Mouse (Mus musculus): ENCODE measurements at regions not wholly inside any gene's neighbourhood (a gene's known extent, or its start where the extent isn't known, plus 50 kb on each side); places are given as distances from the start of the nearest gene placed in this dataset.

DNA sequence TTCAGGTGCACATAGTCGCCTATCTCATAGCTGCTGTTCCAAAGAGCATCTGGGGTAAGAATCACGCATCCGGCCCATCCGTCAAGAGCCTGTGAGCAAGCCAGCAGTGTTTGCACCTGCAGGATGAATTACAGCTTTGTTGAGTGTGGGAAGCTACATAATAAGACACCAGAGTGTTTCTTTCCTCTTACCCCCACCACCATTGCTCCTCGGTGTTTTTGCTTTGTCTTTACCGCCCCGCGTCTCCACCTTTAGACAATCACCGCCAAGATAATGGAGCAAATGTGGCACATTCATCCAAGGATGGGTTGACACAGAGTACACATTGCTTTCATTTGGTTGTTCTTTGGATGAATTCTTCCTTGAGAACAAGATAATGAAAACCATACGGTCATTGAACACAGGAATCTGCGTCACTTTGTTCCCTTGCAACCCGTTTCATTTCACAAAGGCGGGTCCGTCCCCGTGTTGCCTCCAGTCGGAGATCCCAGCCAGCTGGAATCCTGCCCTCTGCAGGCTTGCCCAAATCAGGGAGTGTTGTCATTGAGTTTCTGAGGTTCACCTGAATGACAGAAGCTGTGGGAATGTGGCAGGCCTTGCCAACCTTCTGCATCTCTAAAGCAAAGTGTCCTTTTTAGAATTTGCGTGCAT lies 659.4 kb upstream of the Zeb2 start:
- DNase-seq (ENCODE audit: low spot score) (no peak), ATAC-seq (ENCODE audit: insufficient read depth, low read depth) (no peak)
- WGBS, result 81% methylated on average over 17 of the region's 17 CpGs
- H3K4me3 ChIP-seq (ENCODE audit: low read depth, low read length), result no peak overlapping the region
- no peaks in the 10 kb centered on the region for H3K9me3 ChIP-seq (replicated peaks; ENCODE audit: control insufficient read depth, low read length)
- H3K9ac ChIP-seq (replicated peaks; ENCODE audit: low read depth, low read length), result no peak overlapping the region
- H3K27ac ChIP-seq (ENCODE audit: low read depth), result no peak overlapping the region
- H3K4me1 ChIP-seq (ENCODE audit: control insufficient read depth, insufficient read depth), result no peaks in the 10 kb centered on the region
- TF ChIP-seq CTCF (IDR thresholded peaks at IDR 0.05; ENCODE audit: low read depth), result no peak
- no peak for TF ChIP-seq EP300 (IDR thresholded peaks at IDR 0.05; ENCODE audit: low read depth)
- no peaks in the 10 kb centered on the region for H3K27me3 ChIP-seq (ENCODE audit: control insufficient read depth, insufficient read depth, low read length)
- H3K36me3 ChIP-seq (replicated peaks; ENCODE audit: control insufficient read depth, insufficient read depth, low read length), result no peaks in the 10 kb centered on the region
- no peak overlapping the region for H3K4me2 ChIP-seq (ENCODE audit: low read depth, low read length)

DNA sequence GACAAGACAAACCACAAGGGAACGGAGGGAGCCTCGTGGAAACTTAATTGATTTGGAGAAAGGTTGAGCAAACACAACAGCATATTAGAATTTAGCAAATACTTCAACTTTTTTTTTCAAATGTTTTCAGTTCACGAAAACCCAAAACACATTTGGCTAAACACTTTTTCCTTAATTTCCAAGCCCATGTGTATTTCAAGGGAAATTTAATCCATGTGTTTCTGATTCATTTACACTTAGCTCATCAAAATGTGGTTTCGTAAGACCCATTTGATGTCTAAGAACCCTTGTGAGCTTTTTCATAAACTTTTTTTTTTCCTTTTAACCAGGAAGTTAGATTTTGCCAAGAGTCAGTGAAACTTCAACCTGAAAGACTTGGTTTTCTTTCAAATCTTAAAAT lies 658.5 kb upstream of the Zeb2 start:
- 82% methylated on average over 4 of the region's 4 CpGs for WGBS
- no peak overlapping the region for H3K4me2 ChIP-seq (ENCODE audit: low read depth, low read length)
- no peak for DNase-seq (ENCODE audit: low spot score)

DNA sequence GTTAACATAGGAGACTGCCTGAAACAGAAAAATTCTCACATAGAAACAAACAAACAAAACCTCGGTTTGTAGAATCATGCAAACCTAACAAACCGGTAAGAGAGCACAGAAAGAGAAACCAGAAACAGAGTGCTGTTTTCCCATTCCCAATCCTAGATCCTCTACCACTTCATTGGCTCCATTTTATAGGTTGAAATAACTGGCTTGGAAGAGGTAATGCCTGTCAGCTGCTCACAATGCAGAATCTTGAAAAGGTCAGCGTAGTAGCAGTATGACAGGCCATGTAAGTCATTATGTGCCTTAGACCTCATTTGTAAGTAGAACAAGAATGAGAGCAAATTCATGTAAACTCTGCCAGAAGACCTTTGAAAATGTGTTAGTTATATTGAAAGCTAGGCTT lies 657.2 kb upstream of the Zeb2 start:
- 76% methylated on average over 3 of the region's 3 CpGs for WGBS
- Histone ChIP-seq H3K9me3 (replicated peaks; ENCODE audit: control insufficient read depth, low read length) (no peaks in the 10 kb centered on the region), H3K9ac (replicated peaks; ENCODE audit: low read depth, low read length) (no peak overlapping the region), H3K4me2 (ENCODE audit: low read depth, low read length) (no peak overlapping the region), H3K27ac (ENCODE audit: low read depth) (no peak overlapping the region), H3K4me1 (ENCODE audit: control insufficient read depth, insufficient read depth) (no peaks in the 10 kb centered on the region), H3K36me3 (replicated peaks; ENCODE audit: control insufficient read depth, insufficient read depth, low read length) (no peaks in the 10 kb centered on the region), H3K4me3 (ENCODE audit: low read depth, low read length) (no peak overlapping the region), H3K27me3 (ENCODE audit: control insufficient read depth, insufficient read depth, low read length) (no peaks in the 10 kb centered on the region)
- no peak for DNase-seq (ENCODE audit: low spot score)
- no peak for ATAC-seq (ENCODE audit: insufficient read depth, low read depth)
- TF ChIP-seq CTCF (IDR thresholded peaks at IDR 0.05; ENCODE audit: low read depth) (no peak), EP300 (IDR thresholded peaks at IDR 0.05; ENCODE audit: low read depth) (no peak)

More for the DNA sequence above, 658.5 kb upstream of the Zeb2 start:
- H3K4me1 ChIP-seq (ENCODE audit: control insufficient read depth, insufficient read depth), result no peaks in the 10 kb centered on the region
- no peak for TF ChIP-seq EP300 (IDR thresholded peaks at IDR 0.05; ENCODE audit: low read depth)
- TF ChIP-seq CTCF (IDR thresholded peaks at IDR 0.05; ENCODE audit: low read depth), result no peak
- no peaks in the 10 kb centered on the region for H3K36me3 ChIP-seq (replicated peaks; ENCODE audit: control insufficient read depth, insufficient read depth, low read length)
- H3K27ac ChIP-seq (ENCODE audit: low read depth), result no peak overlapping the region
- no peak overlapping the region for H3K9ac ChIP-seq (replicated peaks; ENCODE audit: low read depth, low read length)
- no peaks in the 10 kb centered on the region for H3K27me3 ChIP-seq (ENCODE audit: control insufficient read depth, insufficient read depth, low read length)
- no peak for ATAC-seq (ENCODE audit: insufficient read depth, low read depth)
- no peaks in the 10 kb centered on the region for H3K9me3 ChIP-seq (replicated peaks; ENCODE audit: control insufficient read depth, low read length)
- no peak overlapping the region for H3K4me3 ChIP-seq (ENCODE audit: low read depth, low read length)

DNA sequence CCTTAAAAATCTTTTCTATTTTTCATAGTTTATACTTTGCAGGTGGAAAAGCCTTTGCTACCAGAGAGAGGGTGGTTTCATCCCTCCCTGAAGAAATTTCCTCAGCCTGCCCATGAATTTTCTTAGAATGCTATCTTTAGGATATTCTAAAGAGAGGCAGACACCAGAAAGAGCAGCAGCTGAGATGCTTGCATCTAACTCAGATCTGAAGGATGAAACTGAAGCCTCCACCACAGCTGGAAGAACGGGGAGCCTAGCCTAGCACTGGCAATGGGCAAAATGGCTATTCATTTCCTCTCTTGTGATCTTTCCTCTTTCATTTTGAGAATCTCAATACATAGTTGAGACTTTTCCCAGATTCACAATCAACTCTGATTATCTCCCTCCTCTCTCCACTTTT lies 640.0 kb upstream of the Zeb2 start:
- no peak overlapping the region for H3K4me2 ChIP-seq (ENCODE audit: low read depth, low read length)
- H3K9ac ChIP-seq (replicated peaks; ENCODE audit: low read depth, low read length), result no peak overlapping the region
- H3K36me3 ChIP-seq (replicated peaks; ENCODE audit: control insufficient read depth, insufficient read depth, low read length), result no peaks in the 10 kb centered on the region
- H3K9me3 ChIP-seq (replicated peaks; ENCODE audit: control insufficient read depth, low read length), result no peaks in the 10 kb centered on the region
- TF ChIP-seq CTCF (IDR thresholded peaks at IDR 0.05; ENCODE audit: low read depth), result no peak
- no peak for TF ChIP-seq EP300 (IDR thresholded peaks at IDR 0.05; ENCODE audit: low read depth)
- H3K27ac ChIP-seq (ENCODE audit: low read depth), result no peak overlapping the region
- ATAC-seq (ENCODE audit: insufficient read depth, low read depth) (no peak), DNase-seq (ENCODE audit: low spot score) (no peak)
- H3K4me3 ChIP-seq (ENCODE audit: low read depth, low read length), result no peak overlapping the region
- 39% methylated on average over 1 of the region's 1 CpGs for WGBS
- no peaks in the 10 kb centered on the region for H3K4me1 ChIP-seq (ENCODE audit: control insufficient read depth, insufficient read depth)
- no peaks in the 10 kb centered on the region for H3K27me3 ChIP-seq (ENCODE audit: control insufficient read depth, insufficient read depth, low read length)

DNA sequence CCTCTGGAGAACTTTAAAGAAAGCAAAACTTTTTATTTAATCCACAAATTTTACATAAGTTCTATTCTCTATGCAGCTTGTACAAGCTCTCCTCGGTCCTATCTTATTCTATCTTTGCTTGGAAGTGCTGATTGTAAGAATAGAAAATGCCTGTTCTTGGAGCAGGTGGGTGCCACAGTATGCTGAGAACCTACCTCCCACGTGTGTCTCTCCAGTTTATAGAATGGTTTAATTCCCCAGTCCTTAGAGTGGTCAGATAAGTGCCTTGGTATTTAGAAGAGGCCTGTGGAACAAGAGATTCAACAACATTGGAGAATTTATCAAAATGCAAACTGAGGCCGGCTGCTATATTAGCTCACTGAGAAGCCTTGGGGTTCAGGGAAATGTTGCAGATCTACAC lies 639.2 kb upstream of the Zeb2 start:
- no peaks in the 10 kb centered on the region for H3K9me3 ChIP-seq (replicated peaks; ENCODE audit: control insufficient read depth, low read length)
- H3K4me3 ChIP-seq (ENCODE audit: low read depth, low read length), result no peak overlapping the region
- TF ChIP-seq CTCF (IDR thresholded peaks at IDR 0.05; ENCODE audit: low read depth) (no peak), EP300 (IDR thresholded peaks at IDR 0.05; ENCODE audit: low read depth) (no peak)
- H3K9ac ChIP-seq (replicated peaks; ENCODE audit: low read depth, low read length), result no peak overlapping the region
- H3K27ac ChIP-seq (ENCODE audit: low read depth), result no peak overlapping the region
- H3K36me3 ChIP-seq (replicated peaks; ENCODE audit: control insufficient read depth, insufficient read depth, low read length), result no peaks in the 10 kb centered on the region
- DNase-seq (ENCODE audit: low spot score), result no peak
- no peak overlapping the region for H3K4me2 ChIP-seq (ENCODE audit: low read depth, low read length)
- H3K4me1 ChIP-seq (ENCODE audit: control insufficient read depth, insufficient read depth), result no peaks in the 10 kb centered on the region
- no peak for ATAC-seq (ENCODE audit: insufficient read depth, low read depth)
- WGBS, result 60% methylated on average over 3 of the region's 3 CpGs
- no peaks in the 10 kb centered on the region for H3K27me3 ChIP-seq (ENCODE audit: control insufficient read depth, insufficient read depth, low read length)

DNA sequence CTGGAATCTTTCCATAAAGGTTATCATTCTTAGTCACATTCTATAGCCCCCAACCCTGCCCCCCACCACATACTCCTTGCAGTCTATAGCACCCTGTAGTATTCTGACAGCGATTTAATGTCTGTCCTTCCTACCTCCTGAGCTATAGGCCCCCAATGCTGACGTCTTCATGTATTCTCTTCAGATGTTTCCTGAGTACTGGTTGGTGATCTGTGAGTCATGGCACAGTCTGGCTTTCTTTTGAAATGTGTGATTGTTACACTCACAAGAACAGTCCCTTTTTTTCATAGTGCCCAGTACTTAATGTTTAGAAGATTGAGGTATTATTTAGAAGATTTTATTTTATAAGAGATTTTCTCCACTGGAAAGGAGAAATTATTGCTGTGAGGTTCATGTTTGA lies 634.6 kb upstream of the Zeb2 start:
- no peaks in the 10 kb centered on the region for H3K9me3 ChIP-seq (replicated peaks; ENCODE audit: control insufficient read depth, low read length)
- TF ChIP-seq CTCF (IDR thresholded peaks at IDR 0.05; ENCODE audit: low read depth) (no peak), EP300 (IDR thresholded peaks at IDR 0.05; ENCODE audit: low read depth) (no peak)
- no peaks in the 10 kb centered on the region for H3K36me3 ChIP-seq (replicated peaks; ENCODE audit: control insufficient read depth, insufficient read depth, low read length)
- 65% methylated on average over 2 of the region's 2 CpGs for WGBS
- no peak overlapping the region for H3K4me3 ChIP-seq (ENCODE audit: low read depth, low read length)
- H3K27ac ChIP-seq (ENCODE audit: low read depth), result no peak overlapping the region
- no peak overlapping the region for H3K4me2 ChIP-seq (ENCODE audit: low read depth, low read length)
- no peak for ATAC-seq (ENCODE audit: insufficient read depth, low read depth)
- no peak overlapping the region for H3K9ac ChIP-seq (replicated peaks; ENCODE audit: low read depth, low read length)
- no peaks in the 10 kb centered on the region for H3K4me1 ChIP-seq (ENCODE audit: control insufficient read depth, insufficient read depth)
- no peaks in the 10 kb centered on the region for H3K27me3 ChIP-seq (ENCODE audit: control insufficient read depth, insufficient read depth, low read length)
- DNase-seq (ENCODE audit: low spot score), result no peak
